Mouse (Mus musculus) cerebellum, postnatal 14 days (tissue): ENCODE results near the gene Tent4a.

Experiments
- DNase-seq, 2 experiments: peaks; one replicate each; pipeline ENCODE4 v3.0.0; 2021; ENCODE audit warnings: mixed read lengths in 2 of 2

Tent4a gene

DNA sequence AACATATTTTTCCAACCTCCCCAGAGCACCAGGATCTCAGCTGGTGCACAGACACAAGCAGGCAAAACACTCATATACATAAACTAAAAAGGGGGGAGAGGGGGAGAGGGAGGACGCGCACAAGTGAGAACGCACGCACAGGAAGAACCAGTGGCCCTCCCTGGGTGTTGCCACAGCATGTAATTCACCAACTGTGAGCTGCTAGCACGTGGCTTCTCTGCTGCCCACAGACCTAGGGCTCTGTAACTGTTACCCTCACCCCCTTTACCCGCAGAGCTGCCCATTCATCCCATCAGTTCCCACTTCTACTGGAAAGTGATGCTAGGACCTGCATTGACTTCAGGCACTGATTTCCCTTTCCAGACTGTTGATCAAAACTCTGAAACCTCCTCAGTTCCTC, 15.3 kb downstream of the Tent4a start:
- DNase-seq, result no peak

DNA sequence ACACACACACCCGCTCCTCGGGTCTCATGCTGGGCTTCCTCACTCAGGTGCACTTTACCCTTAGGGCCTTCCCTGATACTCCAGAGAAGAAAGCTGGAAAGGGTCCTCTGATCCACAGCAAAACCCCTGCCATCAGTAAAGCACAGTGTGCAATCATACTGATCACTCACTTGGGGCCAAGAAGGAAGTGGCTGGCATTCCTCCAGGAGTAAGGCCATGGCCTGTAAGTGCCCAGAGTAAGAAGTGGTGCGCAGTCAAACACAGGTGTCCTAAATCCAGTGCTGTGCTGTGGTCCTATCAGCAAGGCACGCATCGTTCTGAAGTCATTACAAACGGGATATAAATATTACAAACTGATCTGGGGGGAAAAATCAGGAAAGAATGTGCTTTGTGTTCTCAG, 17.0 kb downstream of the Tent4a start:
- peak in 1 of 2 experiments; percentile 20 for DNase-seq

DNA sequence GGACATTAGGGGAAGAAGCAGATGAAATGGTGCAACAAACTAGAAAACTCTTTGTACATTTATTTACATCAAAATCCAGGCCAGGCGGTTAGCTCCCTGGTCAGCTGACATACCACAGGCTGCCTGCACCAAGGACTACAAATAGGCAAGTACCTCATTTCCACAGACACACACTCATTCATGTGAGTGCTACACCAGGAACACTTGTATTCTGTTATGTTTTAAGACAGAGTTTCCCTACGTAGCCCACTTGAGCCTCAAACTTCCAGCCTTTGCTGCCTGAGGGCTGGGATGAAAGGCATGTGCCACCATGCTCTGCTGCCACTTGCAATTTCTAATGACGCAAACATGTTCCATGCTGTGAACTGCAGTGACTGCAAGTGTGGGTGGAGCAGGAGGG, 19.3 kb downstream of the Tent4a start:
- DNase-seq, result no peak

DNA sequence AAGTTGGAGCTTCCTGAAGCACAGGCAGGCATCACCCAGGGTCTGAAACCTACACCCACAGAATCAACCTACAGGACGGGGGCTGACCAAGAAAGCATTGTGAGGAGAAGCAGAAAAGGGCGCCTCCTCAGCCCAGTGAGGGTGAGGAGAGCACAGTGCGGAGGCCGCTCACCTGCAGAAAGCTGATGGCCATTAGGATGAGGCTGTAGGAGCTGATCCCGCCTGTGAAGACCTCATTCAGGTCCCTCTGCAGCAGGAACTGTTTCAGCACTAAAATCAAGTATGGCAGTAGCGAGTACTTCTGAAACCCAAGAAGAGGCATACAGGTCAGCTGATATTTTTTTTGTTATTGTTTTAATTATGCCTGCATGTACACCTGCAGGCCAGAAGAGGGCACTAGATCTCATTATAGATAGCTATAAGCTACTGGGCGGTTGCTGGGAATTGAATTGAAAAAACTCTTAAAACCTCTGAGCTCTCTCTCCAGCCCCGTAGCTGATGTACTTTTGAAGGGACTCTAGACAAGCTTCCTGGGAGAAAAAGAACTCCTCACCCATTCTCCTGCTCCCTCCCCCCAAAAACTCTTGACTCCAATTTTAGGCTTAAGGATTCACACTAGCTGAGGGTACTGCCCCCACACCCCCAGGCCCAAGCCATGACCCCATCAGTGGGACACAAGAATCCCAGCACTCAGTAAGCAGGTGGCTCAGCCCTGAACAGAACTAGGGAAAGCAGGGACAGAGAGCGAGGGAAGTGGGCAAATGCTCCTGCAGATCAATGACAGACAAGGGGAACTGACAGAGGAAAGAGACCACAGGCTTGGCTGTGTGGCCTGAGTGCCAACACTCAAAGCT, 24.8 kb downstream of the Tent4a start:
- DNase-seq, result peak; percentile 41 to 58

DNA sequence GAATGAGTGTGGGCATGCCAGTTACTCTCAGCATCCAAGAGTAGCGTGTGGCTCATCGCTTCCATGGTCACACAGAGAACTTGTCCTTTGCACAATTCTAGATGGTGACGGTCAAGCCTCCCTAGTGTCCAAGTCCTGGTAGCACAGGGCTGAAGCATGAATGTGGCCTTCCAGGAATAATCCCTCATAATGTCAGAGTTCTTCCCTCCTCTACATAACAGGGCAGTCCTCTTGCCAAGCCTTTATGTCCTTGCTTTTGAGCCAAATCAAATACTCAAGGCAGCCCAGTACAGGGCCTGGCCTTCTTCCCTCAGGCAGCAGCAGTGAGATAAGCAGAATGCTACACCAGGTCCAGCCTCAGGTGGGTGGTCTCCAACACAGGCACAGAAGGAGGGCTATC, 26.8 kb downstream of the Tent4a start:
- no peak for DNase-seq

DNA sequence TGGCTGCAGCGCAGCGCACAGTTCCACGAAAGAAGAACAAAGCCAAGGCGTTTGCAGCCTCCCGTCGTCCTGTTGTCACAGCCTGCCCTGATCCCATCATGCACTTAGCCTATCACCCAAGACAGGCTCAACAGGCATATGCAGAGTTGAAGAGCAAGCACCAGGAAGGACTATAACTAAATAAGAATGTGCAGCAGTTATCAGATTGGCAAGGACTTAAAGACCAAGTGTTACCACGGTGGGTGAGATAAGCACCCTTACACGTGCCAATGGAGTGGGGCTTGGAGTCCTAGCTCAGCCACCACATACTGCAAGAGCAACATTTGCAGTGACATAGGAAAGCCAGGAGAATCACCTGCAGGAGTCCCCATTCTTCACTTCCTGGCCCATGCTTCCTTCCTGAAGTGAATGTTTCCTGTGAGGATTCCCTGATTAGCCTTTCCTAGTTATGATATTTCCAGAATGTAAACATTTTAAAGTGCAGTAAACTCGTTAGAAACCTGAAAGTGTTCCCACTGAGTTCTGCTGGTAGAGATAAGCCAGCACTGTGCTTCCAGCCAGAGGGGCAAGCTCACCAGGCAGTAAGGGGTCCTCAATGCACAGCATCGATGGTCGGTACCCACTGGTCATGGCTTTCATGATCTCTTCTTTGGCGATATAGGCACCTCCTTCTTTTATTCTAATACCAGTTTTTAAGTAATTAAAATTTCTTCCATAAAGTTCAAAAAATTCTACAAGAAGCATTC, 27.9 kb downstream of the Tent4a start:
- no peak for DNase-seq

DNA sequence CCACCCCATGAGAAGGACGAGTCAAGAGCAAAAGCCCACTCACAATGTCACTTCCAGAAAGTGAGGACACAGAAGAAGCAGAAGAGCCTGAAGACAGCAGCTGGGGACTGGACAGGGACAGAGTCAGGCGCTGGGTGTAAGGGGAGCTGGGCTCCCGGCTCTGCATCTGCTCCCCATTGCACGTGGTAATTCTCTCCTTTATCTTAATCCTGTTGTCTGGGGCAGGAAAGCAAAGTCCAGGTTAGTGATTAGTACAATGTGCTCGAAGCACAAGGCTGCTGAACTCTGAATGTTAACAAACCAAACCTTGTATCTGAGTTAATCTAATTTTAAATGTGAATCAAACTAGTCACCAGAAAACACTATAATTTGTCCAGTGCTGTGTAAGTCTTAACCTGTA, 31.6 kb downstream of the Tent4a start:
- no peak for DNase-seq

DNA sequence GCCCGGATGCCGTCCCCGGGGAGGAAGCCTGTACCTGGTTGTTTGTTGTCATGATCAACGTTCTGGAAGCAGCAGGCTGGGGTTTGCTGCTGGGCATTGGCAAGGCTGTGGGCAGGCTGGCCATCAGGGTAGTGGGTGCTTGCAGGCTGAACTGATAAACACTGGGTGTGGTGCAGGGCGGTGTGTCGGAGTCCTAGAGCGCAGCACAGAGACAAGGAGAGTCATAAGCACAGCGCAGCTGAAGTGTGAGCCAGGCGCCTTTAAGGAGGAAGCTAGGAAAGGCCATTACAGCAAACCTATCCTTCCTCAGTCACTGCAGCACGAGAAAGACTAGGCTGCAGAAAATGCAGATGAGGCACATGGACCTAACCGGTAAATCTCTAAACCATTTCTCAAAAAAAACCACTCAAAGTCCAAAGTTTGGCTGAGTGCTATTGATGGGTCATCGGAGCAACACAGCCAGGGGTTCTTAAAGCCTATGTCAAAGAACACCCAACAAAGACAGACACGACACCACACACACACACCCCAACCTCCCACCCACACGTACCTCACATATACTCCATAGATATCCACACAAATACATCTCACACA, 32.2 kb downstream of the Tent4a start:
- DNase-seq, result no peak

DNA sequence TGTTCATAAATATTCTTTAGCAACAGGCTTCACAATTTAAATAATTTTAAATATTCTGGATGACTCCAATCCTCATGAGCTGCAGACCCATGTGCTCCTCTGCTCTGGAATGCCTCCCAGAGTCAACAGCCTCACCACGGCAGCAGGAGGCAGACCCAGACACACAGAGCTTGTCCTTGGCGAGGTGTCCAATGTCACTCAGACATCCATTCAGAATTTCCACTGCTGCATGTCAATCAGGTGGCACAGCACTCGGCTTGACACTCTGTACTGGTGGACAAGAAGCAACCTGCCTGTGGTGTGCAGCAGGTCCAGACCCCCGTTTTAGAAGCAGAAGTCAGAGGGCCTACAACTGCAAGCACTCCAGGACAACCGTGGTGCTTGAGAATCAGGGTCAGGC, 36.1 kb downstream of the Tent4a start:
- DNase-seq, result no peak

DNA sequence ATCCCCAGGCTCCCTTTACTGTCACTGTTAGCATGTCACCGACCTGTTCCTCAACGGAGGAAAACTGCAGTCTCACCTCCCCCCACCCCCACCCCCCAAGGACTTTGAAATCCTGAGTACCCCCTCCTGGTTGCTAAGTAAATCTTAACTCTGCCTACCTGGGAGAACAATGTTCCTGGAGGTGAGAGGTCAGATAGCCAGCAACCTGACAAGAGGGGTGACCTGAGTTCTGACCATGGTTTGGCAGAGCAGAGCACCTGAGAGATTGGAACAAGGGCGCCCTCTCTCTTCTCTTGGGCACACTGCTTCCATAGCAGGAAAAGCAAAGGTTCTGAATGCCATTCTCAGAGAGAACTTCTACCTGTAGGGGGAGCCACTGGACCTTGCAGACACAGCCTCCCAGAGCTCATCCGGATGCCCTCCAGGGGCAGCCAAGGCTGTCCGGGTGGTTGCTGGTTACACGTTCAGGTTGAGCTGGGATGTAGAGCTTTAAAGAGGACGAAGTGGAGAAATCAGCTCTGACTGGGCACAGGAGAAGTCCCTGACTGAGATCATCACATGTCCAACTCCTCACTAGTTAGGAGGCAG, 41.4 kb downstream of the Tent4a start:
- DNase-seq, result peak; percentile 54 to 75

DNA sequence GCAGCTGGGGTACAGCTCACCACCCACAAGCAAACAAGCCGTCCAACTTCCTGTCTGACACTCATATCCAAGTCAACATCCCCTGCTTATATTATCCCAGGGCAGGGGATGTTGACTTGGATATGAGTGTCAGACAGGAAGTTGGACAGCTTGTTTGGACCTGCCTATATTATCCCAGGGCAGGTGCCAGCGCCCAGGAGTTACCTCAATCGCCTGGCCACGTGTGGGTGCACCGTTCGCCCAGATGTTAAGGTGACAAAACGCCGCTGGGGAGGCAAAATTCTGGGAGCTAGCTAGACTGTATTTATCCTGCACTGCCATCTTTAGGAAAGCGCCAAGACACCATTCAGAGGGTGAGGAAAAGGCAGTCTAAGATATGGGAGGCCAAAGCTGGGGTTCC, 44.6 kb downstream of the Tent4a start:
- DNase-seq, result no peak

DNA sequence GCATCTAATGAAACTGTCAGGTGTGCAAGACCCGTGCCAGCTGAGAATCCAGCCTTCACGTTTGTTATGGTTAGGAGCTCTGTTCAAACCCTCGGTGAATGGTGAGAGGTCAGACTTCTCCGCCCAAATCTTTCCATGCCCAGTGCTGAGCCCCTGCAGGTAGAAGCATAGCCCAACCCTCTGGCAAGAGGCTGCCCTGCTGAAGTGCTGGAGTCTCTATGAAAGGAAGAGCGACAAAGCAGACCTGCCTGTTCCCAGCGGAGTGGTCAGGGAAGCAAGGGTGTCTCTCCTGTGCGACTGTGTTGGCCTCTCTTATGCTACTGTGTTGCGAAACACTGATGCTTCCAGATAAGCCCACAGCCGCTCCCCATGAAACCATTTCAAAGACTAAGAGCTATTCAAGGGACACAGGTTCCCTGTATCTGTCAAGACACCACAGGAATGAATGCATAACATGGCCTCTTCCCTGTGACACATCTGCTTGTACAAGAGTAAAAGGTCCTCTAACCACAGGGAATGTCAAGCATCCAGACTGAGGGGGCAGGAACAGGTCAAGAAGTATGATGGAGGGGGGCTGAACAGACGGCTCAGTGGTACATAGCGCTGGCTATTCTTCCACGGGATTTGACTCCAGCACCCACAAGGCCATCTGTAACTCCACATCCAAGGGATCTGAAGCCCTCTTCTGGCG, 45.7 kb downstream of the Tent4a start:
- no peak for DNase-seq

DNA sequence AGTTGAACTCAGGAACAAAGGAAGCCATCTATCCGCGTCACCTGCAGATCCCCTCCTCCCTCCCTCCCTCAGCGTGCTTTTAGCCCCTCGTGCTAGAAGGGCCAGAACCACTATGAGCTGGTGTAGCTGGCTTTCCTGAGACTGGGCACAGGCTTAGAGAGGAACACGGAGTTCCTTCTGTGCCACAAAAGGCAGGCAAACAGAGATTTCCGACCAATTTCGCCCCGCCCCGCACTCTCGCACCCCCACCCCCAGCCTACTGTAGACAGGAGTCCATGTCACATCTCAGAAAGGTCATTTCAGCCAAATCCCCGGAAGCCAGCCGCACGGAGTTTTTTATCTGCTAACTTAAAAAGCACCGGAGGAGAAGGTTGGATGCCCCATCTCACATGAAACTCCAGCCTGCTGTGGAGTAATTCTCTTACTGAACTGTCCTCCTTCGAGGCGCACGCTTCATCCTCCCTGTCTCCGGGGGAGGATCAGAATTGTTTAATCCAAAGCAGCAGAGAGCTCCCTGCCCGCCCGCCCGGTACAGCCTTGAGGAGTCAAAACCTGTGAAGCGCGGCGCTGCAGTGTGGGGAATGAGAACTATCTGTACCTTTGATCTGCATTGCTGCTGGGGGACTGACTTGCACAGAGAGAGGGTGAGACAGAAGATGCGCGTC, 46.7 kb downstream of the Tent4a start:
- no peak for DNase-seq

DNA sequence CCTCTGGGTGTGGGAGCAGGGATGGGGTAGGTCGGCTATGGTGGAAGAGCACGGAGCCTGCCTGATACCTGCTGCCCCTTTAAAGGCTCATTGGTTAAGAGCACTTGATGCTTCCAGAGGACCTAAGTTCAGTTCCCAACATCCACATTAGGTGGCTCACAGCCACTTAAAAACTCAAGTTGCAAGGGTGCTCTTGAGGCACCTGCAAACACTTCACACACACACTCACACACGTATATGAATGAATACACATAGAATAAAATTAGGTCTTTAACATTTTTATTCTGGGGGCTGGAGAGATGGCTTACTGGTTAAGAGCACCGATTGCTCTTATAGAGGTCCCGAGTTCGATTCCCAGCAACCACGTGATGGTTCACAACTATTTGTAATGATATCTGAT, 47.3 kb downstream of the Tent4a start:
- DNase-seq, result no peak

DNA sequence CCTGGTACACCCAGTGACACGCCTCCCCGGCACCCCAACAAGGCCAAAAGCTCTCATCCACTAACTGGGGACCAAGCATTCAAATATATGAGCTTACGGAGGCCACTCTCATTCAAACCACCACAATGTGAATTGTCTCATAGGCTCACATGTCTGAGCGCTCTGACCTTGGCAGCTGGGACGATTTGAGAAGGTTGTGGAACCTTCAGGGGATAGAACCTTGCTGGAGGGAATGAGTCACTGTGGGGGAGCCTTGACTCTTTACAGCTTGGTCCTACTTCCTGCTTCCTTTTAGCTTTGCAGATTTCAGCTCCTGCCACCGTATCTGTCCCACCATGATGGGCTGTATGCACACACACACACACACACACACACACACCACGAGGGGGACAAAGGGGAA, 48.6 kb downstream of the Tent4a start:
- no peak for DNase-seq

DNA sequence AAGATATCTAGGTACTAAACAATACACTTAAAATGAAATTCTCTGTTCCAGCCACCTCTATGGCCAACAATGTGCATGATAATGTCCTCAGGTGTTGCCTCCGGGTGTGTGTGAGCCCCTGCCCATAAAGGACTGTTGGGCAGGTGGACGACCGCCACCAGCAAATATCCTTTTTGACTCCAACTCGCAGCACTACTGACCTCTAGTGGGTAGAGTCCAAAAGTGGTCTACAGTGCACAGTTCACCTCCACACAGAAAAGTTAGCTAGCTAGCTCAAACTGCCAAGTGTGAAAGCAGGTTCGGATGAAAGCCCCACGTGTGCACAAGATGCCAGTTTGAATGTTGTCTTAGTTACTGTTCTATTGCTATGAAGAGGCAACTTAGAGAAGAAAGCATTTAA, 49.1 kb downstream of the Tent4a start:
- DNase-seq, result peak; percentile 61 to 64

DNA sequence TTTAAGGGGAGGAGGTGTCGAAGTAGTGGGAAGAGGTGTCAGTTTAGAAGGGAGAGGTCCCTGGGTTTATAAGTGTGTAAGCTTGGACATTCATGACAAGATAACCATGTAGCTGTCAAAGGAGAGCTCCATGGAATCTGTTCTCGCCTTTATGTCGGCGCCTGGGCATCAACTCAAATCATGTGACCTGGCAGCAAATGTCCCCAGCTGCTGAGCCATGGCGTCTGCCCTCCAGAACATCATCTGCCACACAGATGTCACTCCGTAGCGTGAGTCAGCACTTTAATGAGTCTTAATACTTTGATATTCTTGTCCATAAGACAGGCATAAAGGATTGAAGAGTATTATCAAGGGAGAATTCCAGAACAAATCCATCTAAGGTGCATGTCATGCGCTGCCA, 51.7 kb downstream of the Tent4a start:
- DNase-seq, result peak; percentile 50 to 57

DNA sequence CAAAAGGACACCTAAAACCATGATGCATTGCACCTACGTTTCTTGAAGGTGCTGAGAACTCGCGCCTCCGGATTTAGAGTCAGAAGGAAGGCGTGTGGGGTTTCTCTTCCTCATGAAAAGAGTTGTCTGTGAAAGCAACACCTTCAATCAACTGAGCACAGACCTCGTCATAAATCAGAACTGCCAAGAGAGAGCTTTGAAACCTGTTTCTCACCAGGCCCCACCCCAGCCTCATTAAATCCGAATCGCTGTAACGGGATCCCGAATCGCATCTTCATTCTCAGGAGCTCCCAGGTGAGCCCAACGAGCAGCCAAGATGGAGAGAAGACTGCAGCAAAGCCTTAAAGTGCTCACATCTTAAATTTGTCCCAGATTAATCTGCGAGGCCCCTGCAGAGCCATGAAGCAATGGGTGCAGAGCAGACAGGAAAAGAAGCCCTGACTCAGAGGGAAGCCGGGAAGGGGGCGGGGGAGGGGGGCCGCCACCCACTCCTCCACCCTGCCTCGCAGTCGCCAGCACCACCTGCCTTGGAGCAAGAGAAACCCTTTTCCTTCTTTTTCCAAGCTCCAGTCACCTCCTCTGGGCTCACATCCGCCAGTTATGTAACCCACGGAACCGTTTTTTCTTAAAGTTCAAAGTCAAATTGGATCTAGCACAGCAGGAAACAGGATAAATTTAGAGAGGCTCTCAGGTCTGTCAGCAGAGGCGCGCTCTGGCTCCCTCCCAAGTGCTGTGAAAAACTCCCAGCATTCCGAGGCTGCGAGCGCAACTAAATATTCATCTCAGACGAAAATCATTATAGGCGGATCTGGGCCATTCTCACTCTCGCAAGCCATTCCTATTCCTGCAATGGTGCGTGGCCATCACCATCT, 52.5 kb downstream of the Tent4a start:
- DNase-seq, result peak; percentile 77 to 78

DNA sequence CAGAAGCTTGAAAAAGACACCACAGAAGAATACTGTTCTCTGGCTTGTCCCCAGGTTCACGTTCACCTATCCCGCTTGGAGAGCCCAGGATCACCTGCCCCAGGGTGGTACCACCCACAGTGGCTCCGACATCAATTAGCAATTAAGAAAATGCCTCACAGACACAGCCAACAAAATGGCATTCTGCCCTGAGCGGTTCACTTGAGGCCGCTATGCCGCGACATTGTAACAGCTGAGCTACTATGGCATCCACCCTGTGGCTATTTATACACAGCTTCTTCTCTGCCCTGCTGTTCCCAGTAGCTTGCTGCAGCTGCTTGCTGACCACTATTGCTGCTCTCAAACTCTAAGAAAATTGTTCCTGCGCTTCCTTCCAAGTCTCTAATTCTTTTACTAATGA, 53.4 kb downstream of the Tent4a start:
- DNase-seq, result peak; percentile 46 to 49

DNA sequence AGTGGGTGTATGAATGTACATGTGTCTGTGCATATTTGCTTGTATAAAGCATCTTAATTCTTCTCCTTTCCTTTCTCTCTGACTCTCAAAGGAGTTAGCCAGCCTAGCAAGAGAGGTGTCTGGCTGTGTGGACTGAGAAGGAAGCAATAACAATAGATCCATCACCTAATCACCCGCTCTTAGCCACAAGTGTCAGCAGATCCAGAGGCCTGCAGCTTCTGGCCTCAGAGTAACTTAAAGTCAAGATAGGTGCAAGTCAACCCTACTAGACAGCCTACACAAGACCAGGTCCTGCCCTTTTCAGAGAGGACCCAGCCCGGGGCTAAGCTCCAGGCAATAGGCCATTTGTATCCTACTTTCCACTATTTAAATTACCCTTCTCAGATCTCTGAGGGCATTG, 54.5 kb downstream of the Tent4a start:
- no peak for DNase-seq

DNA sequence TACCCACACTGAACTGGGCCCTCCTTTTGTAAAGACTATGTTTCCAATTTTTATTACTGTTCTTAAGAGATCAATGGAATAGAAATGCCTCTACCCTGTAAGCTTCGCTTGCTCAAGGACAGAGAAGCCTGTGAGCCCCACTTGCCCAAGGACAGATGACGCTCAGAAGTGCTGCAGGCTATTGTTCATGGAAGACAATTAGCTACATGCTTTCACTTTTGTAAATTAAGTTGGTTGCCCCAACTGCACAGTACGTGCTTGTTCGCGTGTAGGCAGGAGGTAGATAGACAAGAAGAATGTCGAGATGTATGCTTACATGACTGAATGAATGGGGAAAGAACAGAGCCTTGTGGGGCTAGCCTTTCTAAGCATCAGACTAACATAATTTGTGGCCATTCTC, 55.7 kb downstream of the Tent4a start:
- DNase-seq, result no peak
